Mouse (Mus musculus) cortical plate, adult 2 months (tissue): Measurements from ENCODE around the gene Ankfy1. TPM values are rescaled to one million over a fixed set of nuclear protein-coding genes. Genes with fewer than 3 reads are reported as not detected.

Experiments
- H3K27ac ChIP-seq: fragments of 200-500 bp; 2 replicates; pipeline ENCODE4 v1.5.1; 2012; ENCODE audit warnings: low read length, control low read depth, inconsistent platforms; ENCODE audit not compliant: insufficient read depth
- H3K4me1 ChIP-seq: fragments of 200-500 bp; 2 replicates; pipeline ENCODE4 v1.6.1; 2011; ENCODE audit warnings: low read length; ENCODE audit not compliant: control insufficient read depth, insufficient read depth
- H3K4me3 ChIP-seq: fragments of 200-500 bp; 2 replicates; pipeline ENCODE4 v1.5.1; 2011; ENCODE audit warnings: mild to moderate bottlenecking, low read length, control low read depth; ENCODE audit not compliant: insufficient read depth
- CTCF ChIP-seq: fragments of 200-500 bp; IDR thresholded peaks from 2 replicates; pipeline ENCODE4 v1.5.1; 2011; ENCODE audit warnings: mild to moderate bottlenecking, control low read depth, low read length; ENCODE audit not compliant: insufficient read depth; ENCODE audit errors: extremely low read depth
- POLR2A ChIP-seq: fragments of 200-500 bp; IDR thresholded peaks from 2 replicates; pipeline ENCODE4 v1.6.1; 2011; ENCODE audit warnings: mild to moderate bottlenecking, low read length, control low read depth; ENCODE audit not compliant: insufficient read depth; ENCODE audit errors: extremely low read depth
- polyA plus RNA-seq: library from polyadenylated mRNA; depleted of rRNA; stranded (reverse); fragments of >200 nt; gene quantifications from 2 replicates; pipeline ENCODE4 v1.2.3, GENCODE M21; 2012; rRNA removed

The Ankfy1 gene
- polyA plus RNA-seq, 1 experiment = 28.1 TPM

GRCm38 (mm10) chr11:72803038-72803437 is 113.2 kb downstream of the Ankfy1 start:
- TF ChIP-seq CTCF (no peak), POLR2A (no peak)
- peaks cover 5% of the 10 kb centered on the region for H3K4me1 ChIP-seq
- no peak overlapping the region for H3K27ac ChIP-seq
- no peak overlapping the region for H3K4me3 ChIP-seq

DNA sequence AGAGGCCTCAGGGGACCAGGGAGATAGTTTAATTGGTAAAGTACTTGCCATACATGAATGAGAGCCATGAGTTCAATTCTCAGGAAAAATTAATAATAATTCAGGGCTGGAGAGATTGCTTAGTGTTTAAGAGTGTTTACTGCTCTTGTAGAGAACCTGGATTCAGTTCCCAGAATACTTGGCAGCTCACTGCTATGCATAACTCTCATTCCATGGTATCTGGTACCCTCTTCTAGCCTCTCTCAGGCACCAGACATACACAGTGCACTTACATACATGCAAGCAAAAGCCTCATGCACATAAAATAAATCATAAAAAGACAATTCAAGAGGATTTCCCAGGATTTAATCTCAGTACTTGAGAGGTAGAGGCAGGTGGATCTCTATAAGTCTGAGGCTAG is 114.8 kb downstream of the Ankfy1 start:
- H3K27ac ChIP-seq = no peak overlapping the region
- peaks cover 5% of the 10 kb centered on the region for H3K4me1 ChIP-seq
- no peak overlapping the region for H3K4me3 ChIP-seq
- TF ChIP-seq CTCF (no peak), POLR2A (no peak)

DNA sequence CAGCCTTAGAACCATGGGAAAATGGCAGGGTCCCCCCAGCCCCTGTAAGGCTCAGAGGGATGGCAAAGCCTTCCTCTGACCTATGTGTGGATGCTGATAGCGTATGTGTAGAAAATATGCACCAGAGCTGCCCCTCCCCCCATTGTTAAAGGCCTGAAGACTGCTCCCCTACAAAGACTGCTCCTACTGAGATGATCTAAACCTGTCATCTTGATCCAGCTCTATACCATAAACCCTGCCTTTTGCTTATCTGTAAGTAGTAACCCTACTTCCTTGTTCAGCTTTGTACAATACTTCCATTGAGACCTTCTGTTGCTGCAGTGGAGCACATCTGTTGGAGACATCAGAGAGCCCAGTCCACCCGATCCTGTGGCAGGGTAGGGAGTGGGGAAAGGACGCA is 115.4 kb downstream of the Ankfy1 start:
- peaks cover 5% of the 10 kb centered on the region for H3K4me1 ChIP-seq
- H3K27ac ChIP-seq = no peak overlapping the region
- TF ChIP-seq CTCF = no peak
- no peak for TF ChIP-seq POLR2A
- no peak overlapping the region for H3K4me3 ChIP-seq

DNA sequence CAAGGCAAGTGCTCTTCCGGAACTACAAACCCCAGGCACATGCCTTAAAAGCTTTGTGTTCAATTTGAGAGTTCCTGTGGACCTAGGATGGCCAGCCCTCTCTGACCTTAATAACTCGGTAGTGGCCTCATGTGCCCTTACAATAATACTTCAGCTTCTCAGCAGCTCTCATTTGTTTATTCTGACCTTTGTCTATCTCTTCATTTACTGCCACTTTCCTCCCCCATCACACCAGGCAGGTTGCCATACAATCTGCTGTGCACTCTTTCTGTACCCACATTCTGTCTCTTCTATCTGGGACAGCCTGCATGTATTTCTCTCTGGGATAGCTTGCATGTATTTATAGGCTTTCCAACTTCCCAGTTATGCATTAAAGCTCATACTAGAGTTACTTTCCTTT is 116.8 kb downstream of the Ankfy1 start:
- Histone ChIP-seq H3K4me1 (peaks cover 5% of the 10 kb centered on the region), H3K27ac (no peak overlapping the region), H3K4me3 (no peak overlapping the region)
- TF ChIP-seq CTCF = no peak
- no peak for TF ChIP-seq POLR2A

GRCm38 (mm10) chr11:72807992-72808391 is 118.2 kb downstream of the Ankfy1 start:
- peaks cover 3% of the 10 kb centered on the region for H3K4me1 ChIP-seq
- H3K4me3 ChIP-seq = no peak overlapping the region
- no peak for TF ChIP-seq POLR2A
- TF ChIP-seq CTCF = no peak
- no peak overlapping the region for H3K27ac ChIP-seq

DNA sequence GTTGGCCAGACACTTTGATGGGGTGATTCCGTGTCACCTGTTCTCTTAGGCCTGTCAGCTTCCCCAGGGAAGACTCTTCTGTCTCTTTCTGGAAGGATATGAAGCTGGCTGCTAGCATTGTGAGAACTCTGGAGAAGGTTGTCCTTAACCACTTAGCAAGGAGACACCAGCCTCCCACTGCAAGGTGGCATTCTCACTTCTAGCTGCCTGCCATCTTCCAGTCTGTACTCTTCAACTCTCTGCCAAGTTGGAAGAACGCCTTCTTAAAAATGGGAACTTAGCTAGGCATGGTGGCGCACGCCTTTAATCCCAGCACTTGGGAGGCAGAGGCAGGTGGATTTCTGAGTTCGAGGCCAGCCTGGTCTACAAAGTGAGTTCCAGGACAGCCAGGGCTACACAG is 123.9 kb downstream of the Ankfy1 start:
- Histone ChIP-seq H3K4me3 (no peak overlapping the region), H3K27ac (no peak overlapping the region), H3K4me1 (peaks cover 2% of the 10 kb centered on the region; the same call in 1 of the 2 replicates)
- TF ChIP-seq CTCF (no peak), POLR2A (no peak)

DNA sequence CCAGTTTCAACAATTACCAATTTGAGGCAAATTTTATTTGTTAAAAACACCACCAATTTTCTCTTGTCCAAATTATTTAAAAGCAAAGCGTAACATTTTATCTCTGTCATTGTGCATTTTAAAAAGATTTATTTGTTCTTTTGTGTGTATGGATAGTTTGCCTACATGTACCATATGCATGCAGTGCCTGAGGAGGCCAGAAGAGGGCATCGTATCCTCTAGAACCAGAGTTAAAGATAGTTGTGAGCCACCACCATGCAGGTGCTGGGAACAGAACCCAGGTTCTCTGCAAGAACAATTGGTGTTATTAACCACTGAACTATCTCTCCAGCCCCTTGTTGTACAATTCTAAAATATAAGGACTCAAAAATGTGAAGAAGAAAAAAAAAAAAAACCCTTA is 124.4 kb downstream of the Ankfy1 start:
- H3K4me1 ChIP-seq = peaks cover 2% of the 10 kb centered on the region; the same call in 1 of the 2 replicates
- H3K27ac ChIP-seq = no peak overlapping the region
- H3K4me3 ChIP-seq = no peak overlapping the region
- no peak for TF ChIP-seq CTCF
- no peak for TF ChIP-seq POLR2A

DNA sequence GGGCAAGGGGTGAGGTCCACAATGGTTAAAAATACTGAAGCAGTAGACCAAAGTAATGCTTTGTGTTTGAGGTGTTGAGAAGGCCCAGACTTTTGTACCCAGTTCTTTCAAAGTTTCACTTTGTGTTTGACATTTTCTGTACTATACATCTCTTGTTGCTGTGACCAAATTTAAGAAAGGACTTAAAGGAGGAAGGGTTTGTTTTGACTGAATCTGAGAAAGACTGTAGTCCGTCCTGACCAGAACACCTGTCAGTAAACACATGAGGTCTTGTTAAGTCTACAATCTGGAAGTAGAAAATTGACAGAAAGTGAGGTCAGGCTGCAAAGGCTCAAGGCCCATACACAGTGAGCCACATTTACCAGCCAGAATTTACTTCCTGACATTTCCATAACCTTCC is 127.1 kb downstream of the Ankfy1 start:
- TF ChIP-seq CTCF = no peak
- no peak for TF ChIP-seq POLR2A
- H3K4me3 ChIP-seq = no peak overlapping the region
- H3K4me1 ChIP-seq = peaks cover 2% of the 10 kb centered on the region; the same call in 1 of the 2 replicates
- no peak overlapping the region for H3K27ac ChIP-seq

DNA sequence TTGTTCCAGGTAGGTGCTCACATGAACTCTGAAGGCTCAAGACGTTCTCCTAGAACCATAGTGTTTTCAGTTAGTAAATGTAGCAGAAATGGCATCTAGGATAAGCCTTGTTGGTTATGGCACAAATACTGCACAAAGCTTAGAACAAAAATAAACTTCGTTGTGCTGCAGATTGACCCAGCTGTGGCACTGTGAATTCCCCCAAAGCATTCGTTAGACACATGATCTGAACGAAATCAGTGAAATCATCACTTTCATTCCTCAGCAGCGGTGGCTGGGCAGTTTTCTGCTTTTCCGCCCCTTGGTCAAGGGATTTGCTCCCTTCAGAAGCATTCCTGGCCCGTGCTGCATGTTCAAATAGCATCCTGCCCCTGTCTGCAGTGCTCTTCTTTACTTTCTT is 128.3 kb downstream of the Ankfy1 start:
- Histone ChIP-seq H3K4me1 (peaks cover 2% of the 10 kb centered on the region; the same call in 1 of the 2 replicates), H3K4me3 (no peak overlapping the region), H3K27ac (no peak overlapping the region)
- TF ChIP-seq CTCF = no peak
- TF ChIP-seq POLR2A = no peak

DNA sequence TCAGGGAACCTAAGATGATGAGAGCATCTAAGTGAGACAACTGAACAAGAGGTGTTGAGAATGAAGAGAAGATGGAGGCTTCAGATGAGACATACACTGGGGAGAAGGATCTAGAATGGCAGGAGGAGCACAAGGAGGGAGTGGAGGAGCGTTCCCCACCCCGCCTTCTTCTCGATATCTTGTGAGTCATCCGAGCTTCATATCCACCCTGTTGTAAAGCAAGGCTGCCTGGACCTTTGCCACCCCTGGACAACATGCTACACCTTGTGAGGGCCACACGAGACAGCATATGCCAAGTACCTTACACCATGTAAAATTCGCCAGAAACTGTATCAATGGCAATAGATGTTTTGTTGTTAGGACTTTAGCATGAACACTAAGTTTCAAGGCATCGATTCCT is 131.2 kb downstream of the Ankfy1 start:
- H3K4me1 ChIP-seq = no peaks in the 10 kb centered on the region
- TF ChIP-seq POLR2A (no peak), CTCF (no peak)
- no peak overlapping the region for H3K4me3 ChIP-seq
- no peak overlapping the region for H3K27ac ChIP-seq

Other genes starting within 250 kb of the Ankfy1 start
- 48.1 and 56.2 TPM in 2 replicates for gene Mybbp1a, start 248.7 kb upstream of the Ankfy1 start, polyA plus RNA-seq
- gene Spns2, start 200.1 kb upstream of the Ankfy1 start, polyA plus RNA-seq = 45.2 and 52.9 TPM in 2 replicates
- 0.33 and 0.36 TPM in 2 replicates for gene Spns3, start 139.5 kb upstream of the Ankfy1 start, polyA plus RNA-seq
- 39.8 and 41.0 TPM in 2 replicates for gene Ube2g1, start 82.7 kb upstream of the Ankfy1 start, polyA plus RNA-seq
- 14.5 and 15.2 TPM in 2 replicates for gene Cyb5d2, start 106.1 kb downstream of the Ankfy1 start, polyA plus RNA-seq
- gene Zzef1, start 106.2 kb downstream of the Ankfy1 start, polyA plus RNA-seq = 28.1 and 29.2 TPM in 2 replicates